Mouse (Mus musculus) neural tube, embryonic 14.5 days (tissue): ENCODE data around the gene Robo1. TPM values are rescaled to one million over a fixed set of nuclear protein-coding genes. Genes with fewer than 3 reads are reported as not detected.
A peak's percentile ranks its signal among the peaks of the same experiment; 100 is the strongest.

ENCODE experiments used
- ATAC-seq: fragments of 200-750 bp; cut with Nextera tagmentation; 2 replicates; pipeline ENCODE4 v1.8.0; 2017; ENCODE audit warnings: low read depth, mild to moderate bottlenecking, moderate TSS enrichment, moderate library complexity
- H3K27ac ChIP-seq: fragments of 300-500 bp; sonication (generic); 2 replicates; pipeline ENCODE4 v1.5.1; 2014; ENCODE audit warnings: low read depth, mild to moderate bottlenecking, control low read depth, low read length, moderate library complexity, mixed read lengths
- H3K27me3 ChIP-seq: fragments of 300-500 bp; sonication (generic); 2 replicates; pipeline ENCODE4 v1.6.1; 2014; ENCODE audit warnings: low read length; ENCODE audit not compliant: control insufficient read depth, insufficient read depth
- H3K36me3 ChIP-seq: fragments of 300-500 bp; sonication (generic); 2 replicates; pipeline ENCODE4 v1.6.1; 2014; ENCODE audit warnings: low read length, mixed read lengths; ENCODE audit not compliant: control insufficient read depth, insufficient read depth
- H3K4me1 ChIP-seq: fragments of 300-500 bp; sonication (generic); 2 replicates; pipeline ENCODE4 v1.6.1; 2014; ENCODE audit warnings: low read length; ENCODE audit not compliant: control insufficient read depth, insufficient read depth
- H3K4me2 ChIP-seq: fragments of 300-500 bp; sonication (generic); 2 replicates; pipeline ENCODE4 v1.6.1; 2014; ENCODE audit warnings: mild to moderate bottlenecking, low read depth, low read length, control low read depth
- H3K4me3 ChIP-seq: fragments of 300-500 bp; sonication (generic); 2 replicates; pipeline ENCODE4 v1.5.1; 2014; ENCODE audit warnings: low read depth, low read length, control low read depth, mixed read lengths
- H3K9ac ChIP-seq: fragments of 300-500 bp; sonication (generic); replicated peaks from 2 replicates; pipeline ENCODE4 v1.6.1; 2014; ENCODE audit warnings: low read depth, mild to moderate bottlenecking, control low read depth, low read length, mixed read lengths
- H3K9me3 ChIP-seq: fragments of 300-500 bp; sonication (generic); 2 replicates; pipeline ENCODE4 v1.6.1; 2016; ENCODE audit warnings: low read length; ENCODE audit not compliant: control insufficient read depth
- WGBS: fragments of 180-500 bp; shearing (Covaris S2); extraction: QIAGEN DNeasy Blood & Tissue Kit; methylation state at CpG from one replicate; pipeline ENCODE4 v1.1.7; 2014; 5-methylcytosine and 5-hydroxymethylcytosine counted together
- polyA plus RNA-seq: library from polyadenylated mRNA; unstranded; fragments of >200 nt; fragmentation: Nextera tagmentation; extraction: Ambion mirVana; gene quantifications from 2 replicates; pipeline ENCODE4 v1.2.1, GENCODE M21; 2014

Robo1 gene
- polyA plus RNA-seq, 1 experiment from 2014 or later: 46.2 TPM

DNA sequence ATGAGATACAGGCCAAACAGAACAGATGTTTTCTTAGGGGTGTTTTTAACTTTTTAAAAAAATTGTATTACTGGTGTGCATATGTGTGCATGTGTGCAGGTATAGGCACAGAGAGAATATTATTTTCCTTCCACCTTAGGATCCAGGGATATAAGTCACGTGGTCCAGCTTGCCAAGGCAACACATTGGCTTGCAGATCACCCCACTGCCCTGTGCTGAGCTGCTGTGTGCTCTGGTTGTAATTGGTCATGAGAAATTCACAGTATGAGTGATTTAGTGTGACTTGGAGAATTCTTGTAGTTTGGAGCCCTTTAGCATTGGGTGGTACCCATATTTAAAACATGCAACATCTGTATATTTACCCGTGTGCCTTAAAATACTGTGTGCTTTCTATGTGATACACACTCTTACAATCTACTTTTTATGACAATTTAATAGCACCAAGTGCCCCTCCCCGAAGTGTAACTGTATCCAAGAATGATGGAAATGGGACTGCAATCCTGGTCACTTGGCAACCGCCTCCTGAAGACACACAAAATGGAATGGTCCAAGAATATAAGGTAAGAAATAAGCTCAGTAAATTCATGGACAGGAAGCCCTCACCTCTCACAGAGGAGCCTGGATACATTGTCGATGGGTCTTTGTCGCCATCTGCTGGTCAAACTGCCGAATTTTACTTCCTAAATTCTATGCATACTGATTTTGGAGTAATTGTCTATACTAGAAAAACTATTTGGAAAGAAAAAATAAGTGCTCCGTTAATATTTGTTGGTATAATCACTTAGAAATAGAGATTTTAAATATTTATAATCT, 671.5 kb downstream of the Robo1 start:
- Histone ChIP-seq H3K27ac (no peak overlapping the region), H3K4me3 (no peak overlapping the region), H3K4me2 (no peak overlapping the region), H3K27me3 (no peaks in the 10 kb centered on the region), H3K9ac (no peak overlapping the region), H3K4me1 (no peaks in the 10 kb centered on the region; the same call in 1 of the 2 replicates), H3K9me3 (no peaks in the 10 kb centered on the region), H3K36me3 (no peaks in the 10 kb centered on the region)
- ATAC-seq: peak; percentile 71
- 29% methylated on average over 8 of the region's 8 CpGs for WGBS

- Histone ChIP-seq H3K27ac (no peak overlapping the region), H3K4me1 (no peaks in the 10 kb centered on the region; the same call in 1 of the 2 replicates), H3K4me2 (no peak overlapping the region), H3K9ac (no peak overlapping the region), H3K27me3 (no peaks in the 10 kb centered on the region), H3K36me3 (no peaks in the 10 kb centered on the region), H3K9me3 (no peaks in the 10 kb centered on the region), H3K4me3 (no peak overlapping the region)
- 84% methylated on average over 21 of the region's 21 CpGs for WGBS
- ATAC-seq: 0 out of 2 replicates have a peak, but pooled peaks have one; percentile 33
These were observed 682.5 kb downstream of the Robo1 start for GRCm38 (mm10) chr16:72990376-72991167.

GRCm38 (mm10) chr16:72993189-72993588, 685.1 kb downstream of the Robo1 start:
- H3K4me3 ChIP-seq: no peak overlapping the region
- 62% methylated on average over 8 of the region's 8 CpGs for WGBS
- no peaks in the 10 kb centered on the region for H3K36me3 ChIP-seq
- H3K27ac ChIP-seq: no peak overlapping the region
- no peak overlapping the region for H3K4me2 ChIP-seq
- ATAC-seq: no peak
- no peaks in the 10 kb centered on the region for H3K27me3 ChIP-seq
- no peak overlapping the region for H3K9ac ChIP-seq
- H3K4me1 ChIP-seq: no peaks in the 10 kb centered on the region; the same call in 1 of the 2 replicates
- no peaks in the 10 kb centered on the region for H3K9me3 ChIP-seq

GRCm38 (mm10) chr16:72993594-72993993, 685.5 kb downstream of the Robo1 start:
- H3K9ac ChIP-seq: no peak overlapping the region
- no peaks in the 10 kb centered on the region for H3K36me3 ChIP-seq
- no peak overlapping the region for H3K4me2 ChIP-seq
- 82% methylated on average over 10 of the region's 10 CpGs for WGBS
- H3K27ac ChIP-seq: no peak overlapping the region
- H3K9me3 ChIP-seq: no peaks in the 10 kb centered on the region
- H3K4me1 ChIP-seq: no peaks in the 10 kb centered on the region; the same call in 1 of the 2 replicates
- no peak overlapping the region for H3K4me3 ChIP-seq
- ATAC-seq: no peak
- no peaks in the 10 kb centered on the region for H3K27me3 ChIP-seq

DNA sequence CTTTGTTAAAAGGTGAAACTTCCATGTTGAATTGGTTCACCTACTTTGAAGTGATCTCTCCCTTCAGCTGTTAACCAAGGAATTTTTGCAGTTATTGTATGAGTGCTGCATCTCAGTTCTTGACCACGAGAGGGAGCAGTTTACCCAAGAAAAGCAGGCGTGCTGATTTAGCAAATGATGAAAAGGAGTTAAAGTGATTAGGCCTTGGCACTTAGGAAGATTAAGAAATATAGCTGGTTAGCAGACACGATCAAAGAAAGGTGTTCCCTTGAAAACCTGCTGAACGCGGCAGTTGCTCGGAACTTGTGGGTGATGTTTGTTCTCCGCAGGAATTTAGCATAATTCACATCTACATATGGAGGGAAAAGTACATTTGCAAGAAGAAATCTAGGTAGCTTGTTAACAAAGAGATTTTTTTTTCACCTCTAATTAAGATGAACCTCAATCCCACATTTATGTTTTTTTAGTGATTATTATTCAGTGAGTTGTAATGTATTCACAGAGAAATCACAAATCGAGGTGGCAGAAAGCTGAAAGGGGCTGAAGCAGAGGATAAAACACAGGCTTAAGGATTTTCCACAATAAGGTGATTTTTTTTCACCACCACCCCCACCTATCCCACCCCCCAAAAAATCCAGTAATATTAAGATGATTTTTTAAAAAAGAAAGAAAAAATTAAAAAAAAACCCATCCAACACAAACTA, 687.3 kb downstream of the Robo1 start:
- no peaks in the 10 kb centered on the region for H3K27me3 ChIP-seq
- WGBS: 28% methylated on average over 8 of the region's 8 CpGs
- no peak overlapping the region for H3K4me3 ChIP-seq
- no peak overlapping the region for H3K27ac ChIP-seq
- H3K36me3 ChIP-seq: no peaks in the 10 kb centered on the region
- H3K9me3 ChIP-seq: no peaks in the 10 kb centered on the region
- no peaks in the 10 kb centered on the region; the same call in 1 of the 2 replicates for H3K4me1 ChIP-seq
- no peak overlapping the region for H3K9ac ChIP-seq
- no peak for ATAC-seq
- no peak overlapping the region for H3K4me2 ChIP-seq

DNA sequence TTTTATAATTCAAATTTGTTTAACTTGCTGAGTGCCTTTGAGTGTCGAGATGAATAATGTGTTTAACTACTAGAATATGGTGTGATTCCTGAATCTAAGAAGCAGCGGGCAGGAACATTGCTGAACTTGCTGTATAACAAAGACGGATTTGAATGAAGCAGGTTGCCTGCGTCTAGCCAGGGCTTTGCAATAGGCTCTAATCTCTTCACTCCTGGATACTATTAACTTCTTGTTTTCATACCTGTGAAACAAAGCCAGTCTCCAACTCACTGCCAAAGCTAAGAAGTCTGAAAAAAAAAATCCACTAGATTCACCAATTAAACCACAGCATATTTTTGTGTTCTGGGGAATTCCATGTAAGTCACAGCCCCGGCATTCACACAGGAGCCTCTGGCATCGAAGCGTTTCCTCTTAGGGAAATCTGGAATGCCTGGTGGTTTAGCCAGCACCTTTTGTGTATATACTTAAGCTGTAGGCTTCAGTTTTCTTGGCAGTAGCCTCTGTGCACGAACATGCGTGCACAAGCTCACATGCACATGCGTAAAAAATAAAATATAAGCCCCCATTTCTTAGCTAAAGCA, 687.9 kb downstream of the Robo1 start:
- Histone ChIP-seq H3K27me3 (no peaks in the 10 kb centered on the region), H3K9ac (no peak overlapping the region), H3K4me2 (no peak overlapping the region), H3K9me3 (no peaks in the 10 kb centered on the region), H3K36me3 (no peaks in the 10 kb centered on the region), H3K27ac (no peak overlapping the region; the same call in 1 of the 2 replicates), H3K4me3 (no peak overlapping the region), H3K4me1 (no peaks in the 10 kb centered on the region; the same call in 1 of the 2 replicates)
- WGBS: 76% methylated on average over 10 of the region's 10 CpGs
- no peak for ATAC-seq

- no peak overlapping the region for H3K4me3 ChIP-seq
- no peaks in the 10 kb centered on the region for H3K27me3 ChIP-seq
- H3K4me2 ChIP-seq: no peak overlapping the region
- ATAC-seq: no peak
- H3K27ac ChIP-seq: no peak overlapping the region
- H3K9ac ChIP-seq: no peak overlapping the region
- no peaks in the 10 kb centered on the region for H3K36me3 ChIP-seq
- WGBS: 81% methylated on average over 6 of the region's 6 CpGs
- H3K4me1 ChIP-seq: no peaks in the 10 kb centered on the region
- no peaks in the 10 kb centered on the region for H3K9me3 ChIP-seq
These were observed 690.6 kb downstream of the Robo1 start for GRCm38 (mm10) chr16:72998677-72999076.

GRCm38 (mm10) chr16:73002685-73003084, 694.6 kb downstream of the Robo1 start:
- Histone ChIP-seq H3K27me3 (no peaks in the 10 kb centered on the region), H3K9ac (no peak overlapping the region), H3K36me3 (no peaks in the 10 kb centered on the region), H3K4me3 (no peak overlapping the region), H3K27ac (no peak overlapping the region), H3K4me2 (no peak overlapping the region), H3K9me3 (no peaks in the 10 kb centered on the region), H3K4me1 (no peaks in the 10 kb centered on the region)
- ATAC-seq: no peak
- WGBS: 82% methylated on average over 4 of the region's 4 CpGs
